Mouse (Mus musculus): ENCODE data around the gene Gm12166. TPM values are rescaled to one million over a fixed set of nuclear protein-coding genes. Genes with fewer than 3 reads are reported as not detected.
A peak's percentile ranks its signal among the peaks of the same experiment; 100 is the strongest.

Gene Gm12166
- total RNA-seq, 2 experiments from 2014 or later, result 1.1 to 1.3 TPM

DNA sequence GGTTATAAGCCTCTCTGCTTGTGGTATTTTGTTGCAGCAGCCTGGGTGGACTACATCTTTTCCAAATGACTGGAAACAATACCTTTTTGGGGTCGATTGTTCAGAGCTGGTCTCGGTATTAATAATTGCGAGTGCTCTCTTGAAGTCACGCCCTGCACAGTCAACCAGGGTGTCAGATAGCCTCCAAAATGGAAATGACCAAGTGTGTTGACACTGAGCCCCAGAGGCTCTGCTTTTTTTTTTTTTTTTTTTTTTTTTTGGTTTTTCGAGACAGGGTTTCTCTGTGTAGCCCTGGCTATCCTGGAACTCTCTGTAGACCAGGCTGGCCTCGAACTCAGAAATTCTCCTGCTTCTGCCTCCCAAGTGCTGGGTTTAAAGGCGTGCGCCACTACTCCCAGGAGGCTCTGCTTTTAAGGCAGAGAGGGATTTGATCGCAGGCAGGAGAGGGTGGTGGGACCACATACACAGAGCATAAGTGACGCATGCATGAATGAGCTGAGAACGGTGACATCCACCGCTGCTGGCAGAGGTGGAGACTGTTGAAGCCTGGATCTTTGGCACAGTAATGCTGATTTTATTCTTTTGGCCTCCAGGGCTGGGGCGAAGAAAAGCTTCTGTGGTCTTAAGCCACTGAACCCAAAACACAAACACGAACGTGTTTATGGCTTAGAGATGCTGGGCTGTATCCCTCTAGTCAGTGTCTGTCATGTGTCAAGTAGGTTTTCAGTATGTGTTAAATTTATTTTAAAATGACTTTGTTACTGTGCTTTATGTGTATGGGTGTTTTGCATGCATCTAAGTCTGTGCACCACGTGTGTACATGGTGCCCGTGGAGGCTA lies 21.9 kb upstream of the Gm12166 start:
- DNase-seq (ENCODE audit: low spot score in 2 of 2), result no peak

DNA sequence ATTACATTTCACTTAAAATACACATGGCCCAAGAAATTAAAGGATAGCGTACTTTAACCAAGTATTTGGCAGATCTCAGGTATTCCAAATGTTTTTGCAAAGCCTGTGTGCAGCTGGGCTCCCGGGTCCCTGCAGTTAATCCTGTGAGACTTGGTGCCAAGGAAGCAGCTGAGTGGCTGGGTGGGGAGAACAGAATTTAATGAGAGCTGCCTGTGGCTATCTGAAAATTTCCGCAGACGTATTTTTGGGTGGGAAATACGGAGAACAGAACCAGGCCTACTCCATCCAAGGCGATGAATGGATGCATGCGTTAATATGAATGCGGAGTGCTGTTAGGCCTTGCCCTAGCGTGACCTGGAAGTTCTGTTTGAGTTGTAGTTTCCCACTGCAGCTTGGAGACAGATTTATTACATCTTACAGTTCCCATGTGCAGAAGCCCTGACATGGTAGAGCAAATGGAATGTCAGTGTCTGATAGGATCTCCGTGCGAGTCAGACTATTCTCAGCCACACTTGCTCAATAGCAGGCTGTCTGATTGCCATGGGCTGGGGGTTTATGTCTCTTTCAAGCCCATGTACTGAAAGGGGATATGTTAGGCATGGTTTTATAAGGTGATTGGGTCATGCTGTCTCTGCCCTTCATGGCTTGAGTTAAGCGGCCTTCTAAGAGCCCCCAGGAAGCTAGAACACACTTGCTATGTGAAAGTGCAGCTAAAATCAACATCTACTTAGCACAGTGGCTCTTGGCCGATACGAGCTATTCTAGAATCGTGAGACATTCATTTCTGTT lies 21.1 kb upstream of the Gm12166 start:
- DNase-seq (ENCODE audit: low spot score in 2 of 2), result peak; percentile 40 to 71

DNA sequence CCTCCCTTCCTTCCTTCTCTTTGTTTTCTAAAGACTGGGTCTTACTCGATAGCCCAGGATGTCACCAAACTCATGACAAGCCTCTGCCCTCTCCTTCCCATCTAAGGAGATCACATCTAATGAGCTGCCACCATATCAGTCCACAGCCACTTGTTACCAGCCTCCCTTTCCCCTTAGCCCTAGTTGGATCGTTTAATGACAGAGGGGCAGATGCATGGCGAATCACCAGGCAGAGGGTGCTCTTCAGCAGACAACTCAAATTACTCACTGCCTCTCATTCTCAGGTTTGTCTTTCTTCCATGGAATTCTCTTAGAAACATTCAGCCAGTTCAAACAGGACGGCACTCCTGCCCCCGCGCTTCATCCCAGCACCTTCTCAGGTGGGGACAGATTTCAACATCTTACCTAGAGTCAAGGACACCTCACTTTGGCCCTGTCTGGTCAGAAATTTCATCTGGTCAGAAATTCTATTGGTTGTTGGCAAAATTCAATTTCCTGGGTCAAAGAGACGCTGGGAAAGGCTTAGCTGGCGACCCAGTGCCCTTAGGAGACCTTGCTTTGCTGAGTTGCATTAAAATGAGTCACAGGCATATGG lies 20.4 kb upstream of the Gm12166 start:
- no peak for DNase-seq (ENCODE audit: low spot score in 2 of 2)

DNA sequence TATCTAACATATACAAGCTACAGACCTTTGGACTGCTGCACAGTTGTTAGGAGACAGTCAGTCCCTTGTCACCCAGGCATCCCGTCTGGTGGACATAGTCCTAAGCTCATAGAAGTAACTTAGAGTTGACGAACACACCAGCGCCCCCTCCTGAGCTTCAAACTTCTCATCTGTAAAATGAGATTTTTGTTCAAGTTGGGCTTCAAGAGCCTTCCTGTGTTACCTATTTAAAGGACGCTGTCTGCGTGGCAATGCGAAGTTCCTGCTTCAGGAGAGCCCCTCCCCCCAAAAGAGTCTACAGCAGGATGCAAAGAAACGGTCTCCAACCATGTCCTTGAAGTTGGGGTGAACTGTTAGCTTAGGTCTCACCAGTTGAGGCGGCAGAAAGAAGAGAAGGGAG lies 18.7 kb upstream of the Gm12166 start:
- DNase-seq (ENCODE audit: low spot score in 2 of 2), result no peak

DNA sequence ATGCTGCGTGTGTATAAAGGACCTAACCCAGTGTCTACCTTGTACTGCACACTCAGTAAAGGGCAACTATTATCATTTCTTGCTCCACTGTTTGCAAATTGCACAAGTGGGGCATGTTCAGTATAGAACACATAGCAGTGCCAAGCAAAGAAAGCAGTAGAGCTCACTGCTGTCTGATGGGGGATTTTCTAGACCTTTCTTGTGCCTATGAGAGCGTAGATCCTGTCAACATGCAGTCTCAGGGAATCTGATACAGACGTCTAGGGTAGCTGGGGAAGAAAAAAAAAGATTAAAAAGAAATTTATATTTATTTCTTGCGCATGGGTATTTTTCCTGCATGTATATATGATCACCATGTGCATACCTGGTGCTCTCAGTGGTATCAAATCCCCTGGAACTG lies 18.0 kb upstream of the Gm12166 start:
- DNase-seq (ENCODE audit: low spot score in 2 of 2), result no peak

DNA sequence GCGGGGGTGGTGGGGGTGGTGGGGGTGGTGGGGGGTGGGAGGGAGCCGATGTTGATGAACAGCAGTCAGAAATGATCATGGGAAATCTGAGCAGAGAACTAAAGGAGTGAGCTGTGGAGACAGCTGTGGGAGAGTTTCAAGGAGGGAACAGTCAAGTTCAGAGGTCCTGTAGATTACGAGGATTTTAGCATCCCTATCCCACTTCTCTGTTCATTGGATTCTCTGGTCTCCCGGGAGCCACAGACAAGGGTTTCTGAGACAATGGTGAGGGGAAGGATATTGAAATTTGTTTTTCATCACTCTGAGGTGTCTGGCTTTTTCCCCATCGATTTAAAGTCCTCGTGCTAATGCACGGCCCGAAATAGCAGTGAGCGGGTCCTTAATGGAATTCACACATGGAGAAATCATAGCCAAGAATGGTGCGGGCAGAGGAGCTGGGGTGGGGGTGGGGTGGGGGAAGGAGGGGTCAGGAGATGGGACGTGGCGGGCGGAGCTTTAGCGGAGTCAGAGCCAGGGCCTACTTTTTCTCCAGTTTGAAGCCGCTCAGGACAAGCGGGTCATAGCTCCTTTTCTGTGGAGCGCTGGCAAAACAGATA lies 17.4 kb upstream of the Gm12166 start:
- DNase-seq (ENCODE audit: low spot score in 2 of 2), result no peak

DNA sequence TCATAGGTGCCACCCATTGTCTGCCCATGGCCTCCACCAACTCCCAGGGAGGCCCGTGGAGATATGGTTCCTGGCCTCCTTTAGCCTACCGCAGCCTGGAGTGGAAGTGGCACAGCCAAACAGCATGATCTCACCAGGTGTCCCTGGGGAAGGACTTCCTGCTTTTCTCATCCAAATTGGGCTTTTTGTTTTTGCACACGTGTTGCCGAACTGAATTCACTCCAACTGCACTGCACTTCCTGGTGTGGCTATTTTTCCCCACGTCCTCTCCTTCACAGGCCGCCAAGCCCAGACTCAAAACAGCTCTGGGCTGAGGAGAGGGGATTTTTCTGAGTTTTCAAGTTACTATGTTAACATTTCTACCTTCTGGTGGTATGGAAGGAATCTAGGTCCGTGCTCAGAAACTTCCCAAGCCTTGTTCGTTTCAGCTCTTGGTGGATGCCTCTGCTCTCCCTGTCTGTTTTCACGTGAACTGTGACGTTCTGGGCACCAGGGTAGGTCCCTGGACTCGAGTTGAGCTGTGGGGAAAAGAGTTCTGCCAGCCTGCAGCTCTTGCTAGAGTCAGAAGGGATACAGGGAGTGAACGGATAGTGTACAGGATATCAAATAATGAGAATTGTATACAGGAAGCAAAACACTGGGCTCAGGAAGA lies 16.8 kb upstream of the Gm12166 start:
- peak in 1 of 2 experiments; percentile 44 for DNase-seq (ENCODE audit: low spot score in 2 of 2)

DNA sequence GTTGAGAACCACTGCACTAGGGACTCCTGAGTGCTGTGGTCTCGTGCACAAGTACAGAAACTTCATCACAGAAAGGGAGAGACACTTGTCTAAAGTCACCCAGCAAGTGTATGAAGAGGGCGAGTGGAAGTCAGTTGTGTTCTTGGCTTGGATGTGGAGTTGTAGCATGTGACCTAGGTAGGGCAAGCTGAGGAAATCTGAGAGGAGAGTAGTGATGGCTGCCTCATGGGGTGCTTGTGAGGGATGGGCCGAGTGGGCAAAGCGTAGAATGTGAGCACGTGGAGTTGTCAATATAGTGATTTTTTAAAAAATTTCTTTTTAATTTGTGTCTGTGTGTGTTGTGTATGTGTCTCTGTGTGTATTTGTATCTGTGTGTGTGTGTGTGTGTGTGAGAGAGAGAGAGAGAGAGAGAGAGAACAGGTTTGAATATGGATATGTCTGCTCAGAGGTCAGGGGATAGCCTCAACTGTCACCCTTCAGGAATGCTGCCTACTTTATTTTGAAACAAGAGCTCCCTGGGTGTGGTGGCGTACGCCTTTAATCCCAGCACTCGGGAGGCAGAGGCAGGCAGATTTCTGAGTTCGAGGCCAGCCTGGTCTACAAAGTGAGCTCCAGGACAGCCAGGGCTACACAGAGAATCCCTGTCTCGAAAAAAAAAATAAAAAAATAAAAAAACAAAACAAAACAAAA lies 15.4 kb upstream of the Gm12166 start:
- no peak for DNase-seq (ENCODE audit: low spot score in 2 of 2)

DNA sequence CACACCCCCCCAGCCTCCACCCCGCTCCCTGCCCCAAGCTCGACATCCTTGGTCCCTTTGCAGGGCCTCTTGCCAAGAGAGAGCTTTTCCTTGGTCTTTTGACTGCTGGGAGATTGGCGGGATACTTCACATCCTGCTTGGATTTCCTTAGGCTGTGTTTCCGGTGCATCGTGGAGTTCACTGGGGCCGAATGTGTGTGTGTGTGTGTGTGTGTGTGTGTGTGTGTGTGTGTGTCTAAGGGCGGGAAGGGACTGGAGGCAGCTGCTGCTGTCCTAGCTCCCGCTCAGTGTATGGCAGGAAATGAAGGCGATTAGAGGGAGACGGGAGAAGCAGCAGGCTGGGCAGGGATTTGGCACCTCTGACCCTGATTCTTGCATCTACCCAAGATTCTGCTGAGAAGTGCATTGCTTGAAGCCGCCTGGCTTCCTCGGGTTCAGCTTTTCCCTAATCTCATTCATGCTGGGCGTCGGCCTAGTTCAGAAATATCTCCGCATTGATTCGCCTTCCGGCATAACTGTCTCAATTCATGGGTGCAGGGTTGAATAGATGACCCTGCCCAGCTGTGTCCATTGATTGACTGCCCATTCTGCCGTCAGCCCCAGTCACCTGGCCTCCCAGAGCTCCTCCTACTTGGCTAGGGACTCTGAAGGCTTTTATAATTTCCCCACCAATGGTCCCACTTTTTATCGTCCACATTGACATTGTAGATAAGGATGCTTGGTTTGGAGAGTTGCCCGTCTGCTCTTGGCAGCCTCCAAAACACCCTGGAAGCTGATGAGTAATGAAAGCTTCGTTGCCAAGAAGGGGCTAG lies 13.3 kb upstream of the Gm12166 start:
- DNase-seq (ENCODE audit: low spot score in 2 of 2), result peak in 1 of 2 experiments; percentile 68

DNA sequence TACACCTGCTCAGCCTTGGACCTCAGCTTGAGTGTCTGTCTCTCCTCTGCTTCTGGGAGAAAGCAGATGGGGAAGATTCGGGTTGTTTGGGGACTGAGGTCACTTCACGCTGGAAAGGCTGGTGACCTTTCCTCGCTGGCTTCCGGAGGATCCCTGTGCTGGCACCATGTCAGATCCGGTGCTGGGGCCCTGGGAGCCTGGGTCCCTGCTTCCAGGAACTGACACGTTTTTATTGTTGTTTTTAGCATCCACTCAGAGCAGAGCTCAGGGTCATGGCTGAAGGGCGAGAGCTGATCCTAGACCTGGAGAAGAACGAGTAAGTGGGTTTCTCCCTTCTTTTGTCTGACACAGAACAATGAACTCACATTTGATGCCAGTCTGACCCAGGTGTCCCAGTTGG lies 12.6 kb upstream of the Gm12166 start:
- peak in 1 of 2 experiments; percentile 33 for DNase-seq (ENCODE audit: low spot score in 2 of 2)

DNA sequence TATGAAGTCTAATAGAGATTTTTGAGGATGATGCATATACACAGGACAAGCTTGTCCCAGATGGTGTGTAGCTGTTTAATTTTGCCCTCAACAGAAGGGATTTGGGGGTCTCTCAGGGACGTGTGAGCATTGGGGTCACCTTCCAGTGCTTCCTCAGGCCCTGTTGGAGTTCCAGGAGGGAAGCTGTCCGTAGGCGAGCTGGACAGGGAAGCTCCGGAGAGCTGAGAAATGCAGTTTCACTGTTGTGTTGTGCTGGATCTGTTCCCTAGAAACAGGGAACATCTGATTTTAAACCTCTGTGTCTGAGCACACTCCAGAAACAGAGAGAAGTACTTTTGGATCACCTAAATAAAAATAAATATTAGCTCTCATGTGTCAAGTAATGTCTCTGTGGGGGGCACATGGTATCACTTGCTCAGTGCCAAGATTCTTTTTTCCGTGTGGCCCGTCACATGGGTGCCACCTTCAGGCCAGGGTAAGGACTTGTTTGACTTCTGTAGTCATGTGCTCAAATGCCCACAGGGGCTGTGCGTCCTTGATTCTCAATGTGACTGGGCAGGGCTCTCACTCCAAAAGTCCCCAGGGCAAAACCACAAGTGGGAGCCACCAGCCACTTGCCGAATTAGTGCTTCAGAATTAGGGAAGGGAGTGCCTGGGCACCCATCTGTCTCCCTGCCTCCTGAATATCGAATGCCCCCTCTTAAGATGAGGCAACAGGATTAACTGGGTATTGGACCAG lies 11.0 kb upstream of the Gm12166 start:
- no peak for DNase-seq (ENCODE audit: low spot score in 2 of 2)

DNA sequence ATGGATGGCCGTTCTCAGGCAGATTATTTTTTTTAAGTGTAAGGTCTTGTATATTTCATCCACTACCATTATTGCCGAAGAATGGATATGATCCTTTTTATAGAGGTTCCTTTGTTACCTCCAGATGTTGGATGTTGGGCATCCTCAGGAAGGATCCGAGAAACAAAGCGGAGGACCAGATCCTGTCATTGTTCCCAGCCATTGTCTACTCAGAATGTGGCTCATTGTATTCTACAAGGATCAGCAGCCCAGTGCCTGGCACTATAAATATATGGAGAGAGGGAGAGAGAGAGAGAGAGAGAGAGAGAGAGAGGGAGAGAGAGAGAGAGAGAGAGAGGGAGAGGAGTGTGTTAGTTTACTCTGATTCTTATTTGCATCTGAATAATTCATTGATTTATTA lies 10.4 kb upstream of the Gm12166 start:
- DNase-seq (ENCODE audit: low spot score in 2 of 2), result no peak

DNA sequence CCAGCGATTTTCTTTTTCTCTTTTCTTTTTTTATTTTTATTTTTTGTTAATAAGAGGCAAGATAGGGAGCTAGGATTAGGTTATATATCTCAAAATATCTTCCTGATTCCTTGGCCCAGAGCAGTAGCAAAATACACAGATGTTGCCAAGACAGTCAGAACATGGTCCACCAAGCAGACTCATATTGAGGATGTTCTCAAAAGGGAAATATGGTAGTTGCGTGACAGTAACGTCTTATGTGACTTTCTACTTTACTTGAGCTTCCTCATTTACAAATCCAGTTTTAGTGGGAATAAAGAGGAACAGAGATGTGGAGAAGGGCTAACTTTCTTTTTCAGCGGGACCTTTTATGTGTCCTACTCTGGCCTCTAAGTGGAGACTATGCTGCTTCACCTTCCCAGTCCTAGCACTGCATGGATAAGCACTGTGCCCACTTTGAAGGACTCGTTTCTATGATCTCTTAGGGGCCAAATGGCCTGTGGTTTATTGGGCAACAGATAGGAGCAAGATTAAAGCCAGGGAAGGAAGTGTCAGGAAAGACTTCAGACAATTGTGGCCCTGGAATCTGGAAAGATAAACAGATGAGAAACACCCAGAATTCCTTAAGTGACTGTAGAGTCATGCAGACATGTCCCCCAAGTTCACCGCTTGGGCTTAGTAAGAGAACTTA lies 9.8 kb upstream of the Gm12166 start:
- DNase-seq (ENCODE audit: low spot score in 2 of 2), result no peak

DNA sequence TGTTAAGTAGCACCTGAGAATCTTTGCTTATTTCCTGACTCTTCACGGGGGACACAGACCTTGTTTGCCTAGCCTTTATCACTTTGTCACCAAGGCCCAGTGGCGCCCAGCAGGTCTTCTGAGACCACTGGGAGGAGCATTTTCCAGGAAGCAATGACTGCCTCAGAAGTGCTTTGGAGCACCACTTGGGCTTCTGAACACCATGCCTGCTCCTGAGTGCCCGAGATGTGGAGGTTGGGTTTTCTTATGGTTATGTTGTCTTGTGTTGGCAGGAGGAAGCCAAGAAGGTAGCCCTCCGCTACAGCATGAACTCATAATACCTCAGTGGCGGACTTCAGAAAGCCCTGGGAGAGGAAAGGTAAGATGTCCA lies 8.5 kb upstream of the Gm12166 start:
- DNase-seq (ENCODE audit: low spot score in 2 of 2), result no peak

DNA sequence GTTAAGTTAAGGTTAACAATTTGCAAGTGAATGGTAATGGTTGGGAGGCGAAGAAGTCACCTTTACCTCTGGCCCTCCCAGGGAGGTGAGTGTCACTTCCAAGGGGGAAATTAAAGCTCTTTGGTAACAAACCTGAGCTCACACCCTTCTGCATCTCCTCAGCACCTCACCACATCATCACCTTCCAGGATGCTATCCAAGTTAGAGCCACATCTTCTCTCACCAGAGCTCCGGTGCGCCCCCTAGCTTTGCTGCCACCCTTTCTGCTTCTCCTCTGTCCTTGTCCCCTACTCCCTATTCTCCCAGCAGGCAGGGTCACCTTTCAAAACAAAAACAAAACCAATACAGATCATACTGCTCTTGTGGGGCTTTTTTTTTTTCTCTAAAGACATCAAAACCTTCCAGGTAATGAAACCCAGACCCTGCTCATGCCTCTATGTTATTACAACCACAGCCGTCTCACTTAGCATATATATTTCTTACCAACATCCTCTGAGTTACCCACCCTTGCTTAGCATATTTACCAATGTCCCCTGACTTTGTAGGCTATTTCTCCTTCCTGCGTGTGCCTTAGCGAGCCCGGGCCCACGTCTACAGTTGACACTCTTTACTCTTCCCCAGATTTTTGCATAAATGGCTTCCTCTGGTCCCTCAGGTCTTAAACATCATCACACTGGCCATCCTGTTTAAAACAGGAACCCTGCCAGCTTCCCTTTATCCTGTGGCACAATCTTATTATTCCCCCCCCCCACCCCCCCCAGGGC lies 7.9 kb upstream of the Gm12166 start:
- no peak for DNase-seq (ENCODE audit: low spot score in 2 of 2)

DNA sequence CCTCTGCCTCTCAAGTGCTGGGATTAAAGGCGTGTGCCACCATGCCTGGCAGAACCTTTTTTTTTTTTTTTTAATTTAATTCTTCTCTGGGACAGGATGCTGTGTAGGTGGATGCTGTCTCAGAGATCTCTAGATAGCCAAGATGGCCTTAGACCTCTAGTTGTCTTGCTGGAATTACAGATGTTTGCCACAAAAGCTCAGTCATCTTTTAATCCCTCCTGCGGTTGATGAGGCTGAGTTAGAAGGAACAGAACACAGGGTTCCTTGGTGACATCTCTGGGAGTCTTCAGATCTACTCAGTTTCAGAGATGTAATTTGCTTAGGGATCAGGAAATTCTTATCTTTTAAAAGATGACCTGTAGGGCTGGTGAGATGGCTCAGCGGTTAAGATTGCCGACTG lies 6.8 kb upstream of the Gm12166 start:
- no peak for DNase-seq (ENCODE audit: low spot score in 2 of 2)

DNA sequence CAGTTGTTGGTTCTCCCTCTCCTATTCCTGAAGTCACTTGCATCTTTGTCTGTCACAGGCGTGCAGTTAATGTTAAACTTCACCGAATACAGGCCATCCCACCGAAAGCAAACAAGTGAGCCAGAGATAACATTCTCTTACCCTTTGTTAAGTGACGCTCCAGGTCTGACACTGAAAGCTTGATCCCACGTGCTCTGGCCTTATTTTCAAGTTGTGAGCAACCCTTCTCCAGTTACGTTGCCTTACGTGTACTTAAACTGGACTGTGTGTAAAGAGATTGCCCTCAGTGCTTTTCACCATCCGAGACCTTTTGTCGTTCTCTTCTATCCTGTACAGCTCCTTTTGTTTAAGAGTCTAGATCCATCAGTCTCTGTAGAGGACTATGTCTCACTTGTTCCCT lies 5.9 kb upstream of the Gm12166 start:
- DNase-seq (ENCODE audit: low spot score in 2 of 2), result no peak
